In the genomic region with DNA sequence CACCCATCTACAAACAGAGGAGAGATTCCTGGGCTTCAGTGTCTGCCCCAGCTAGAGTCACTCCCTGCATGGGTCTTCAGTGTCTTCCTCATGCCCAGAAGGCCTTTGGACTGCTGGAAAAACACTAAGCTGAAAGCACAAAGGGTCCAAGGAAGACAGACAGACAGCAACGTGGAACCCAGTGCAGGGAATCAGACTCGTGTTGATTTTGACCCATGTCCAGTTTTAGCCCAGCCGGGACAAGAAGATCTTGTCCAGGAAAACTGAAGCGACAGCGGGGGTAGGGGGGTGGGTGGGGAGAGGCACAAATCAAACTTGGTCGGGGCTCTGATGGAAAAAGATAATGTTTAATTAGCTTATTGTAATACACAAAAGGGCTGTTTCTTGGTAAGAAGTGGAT, we compare ENCODE assay signal across 12 mouse cellular contexts.
"Had no signal": no experiment of that assay in that cellular context is flagged by ENCODE, and none has a peak within 500 bp of the region (broad histone marks: within the 10 kb centered on the region; RNA-seq: fewer than 3 reads in every experiment).

No protein-coding gene starts in this region.

- H3K4me2 ChIP-seq: kidney, embryonic 15.5 days; limb, embryonic 13.5 days; lung, embryonic 14.5 days; midbrain, embryonic 13.5 days had no signal

- H3K27ac ChIP-seq: kidney, embryonic 15.5 days; layer of hippocampus, adult 2 months; limb, embryonic 10.5 days; limb, embryonic 13.5 days; macrophage; midbrain, embryonic 13.5 days had no signal

- H3K9me3 ChIP-seq: kidney, embryonic 15.5 days; limb, embryonic 10.5 days; limb, embryonic 13.5 days; midbrain, embryonic 13.5 days had no signal

- H3K4me3 ChIP-seq: kidney, embryonic 15.5 days; layer of hippocampus, adult 2 months; limb, embryonic 10.5 days; limb, embryonic 13.5 days; midbrain, embryonic 13.5 days had no signal

- DNase-seq: layer of hippocampus, adult 9-11 months; lung, embryonic 14.5 days; thymus, adult 18-20 months; thymus, postnatal 36 days had no signal

- ATAC-seq: intestine, postnatal 0 days; lung, postnatal 0 days; midbrain, embryonic 13.5 days had no signal

- H3K9ac ChIP-seq: kidney, embryonic 15.5 days; limb, embryonic 13.5 days; lung, embryonic 14.5 days; midbrain, embryonic 13.5 days had no signal

- H3K4me1 ChIP-seq: kidney, embryonic 15.5 days; limb, embryonic 10.5 days; limb, embryonic 13.5 days; midbrain, embryonic 13.5 days had no signal

- H3K36me3 ChIP-seq: kidney, embryonic 15.5 days; limb, embryonic 10.5 days; limb, embryonic 13.5 days; midbrain, embryonic 13.5 days had no signal

- H3K27me3 ChIP-seq: kidney, embryonic 15.5 days; limb, embryonic 13.5 days; midbrain, embryonic 13.5 days had no signal
